Mouse (Mus musculus): ENCODE data around the gene Wnk2. TPM values are rescaled to one million over a fixed set of nuclear protein-coding genes. Genes with fewer than 3 reads are reported as not detected.
A peak's percentile ranks its signal among the peaks of the same experiment; 100 is the strongest.

Gene Wnk2
- polyA plus RNA-seq, 1 experiment from 2014 or later, result 27.8 TPM

GRCm38 (mm10) chr13:49188219-49188965, 40.6 kb upstream of the Wnk2 start:
- no peaks in the 10 kb centered on the region for H3K27me3 ChIP-seq (replicated peaks)
- H3K4me1 ChIP-seq, result peaks cover 29% of the 10 kb centered on the region
- peak overlapping the region; percentile 57 for H3K9ac ChIP-seq
- H3K9me3 ChIP-seq, result no peaks in the 10 kb centered on the region
- H3K4me2 ChIP-seq, result peak overlapping the region; percentile 98
- H3K4me3 ChIP-seq, result peak overlapping the region; percentile 76
- ATAC-seq (replicated peaks), result peak; percentile 39; the same call in 1 of the 2 replicates
- H3K36me3 ChIP-seq (replicated peaks), result no peaks in the 10 kb centered on the region
- 27% methylated on average over 15 of the region's 15 CpGs for WGBS
- no peak overlapping the region for H3K27ac ChIP-seq

- Histone ChIP-seq H3K9ac (peak within 1 kb of the TSS; percentile 57), H3K27ac (peak within 1 kb of the TSS; percentile 13; the same call in 1 of the 2 replicates), H3K36me3 (replicated peaks) (no peaks in the 10 kb centered on the region), H3K4me2 (peak within 1 kb of the TSS; percentile 98), H3K4me3 (peak within 1 kb of the TSS; percentile 76), H3K27me3 (replicated peaks) (no peaks in the 10 kb centered on the region), H3K4me1 (peaks cover 29% of the 10 kb centered on the region), H3K9me3 (no peaks in the 10 kb centered on the region)
- 1% methylated on average over 72 of the region's 87 CpGs for WGBS
- ATAC-seq (replicated peaks), result peak; percentile 91
These were observed 39.7 kb upstream of the Wnk2 start, which contains the start of gene Ninj1 for GRCm38 (mm10) chr13:49187288-49188218. Gene Ninj1, plus strand, starts transcription at chr13:49187485.

- Histone ChIP-seq H3K27ac (0 out of 2 replicates have a peak overlapping the region, but pooled peaks have one; percentile 13), H3K4me2 (peak overlapping the region; percentile 98), H3K27me3 (replicated peaks) (no peaks in the 10 kb centered on the region), H3K4me3 (peak overlapping the region; percentile 76), H3K4me1 (peaks cover 28% of the 10 kb centered on the region), H3K9ac (peak overlapping the region; percentile 57; the same call in 1 of the 2 replicates), H3K9me3 (no peaks in the 10 kb centered on the region), H3K36me3 (replicated peaks) (no peaks in the 10 kb centered on the region)
- WGBS, result 15% methylated on average over 11 of the region's 11 CpGs
- peak; percentile 15; the same call in 1 of the 2 replicates for ATAC-seq (replicated peaks)
These were observed 39.0 kb upstream of the Wnk2 start for GRCm38 (mm10) chr13:49186798-49187287.

- Histone ChIP-seq H3K9me3 (no peaks in the 10 kb centered on the region), H3K27ac (no peak overlapping the region), H3K4me1 (peaks cover 22% of the 10 kb centered on the region), H3K4me3 (no peak overlapping the region), H3K27me3 (replicated peaks) (no peaks in the 10 kb centered on the region), H3K9ac (no peak overlapping the region), H3K4me2 (no peak overlapping the region), H3K36me3 (replicated peaks) (no peaks in the 10 kb centered on the region)
- ATAC-seq (replicated peaks), result no peak
- 65% methylated on average over 5 of the region's 5 CpGs for WGBS
These were observed 35.8 kb upstream of the Wnk2 start for GRCm38 (mm10) chr13:49183646-49184045.

- Histone ChIP-seq H3K4me3 (no peak overlapping the region), H3K9ac (no peak overlapping the region), H3K4me2 (no peak overlapping the region), H3K27me3 (replicated peaks) (no peaks in the 10 kb centered on the region), H3K27ac (no peak overlapping the region), H3K9me3 (no peaks in the 10 kb centered on the region), H3K4me1 (peaks cover 19% of the 10 kb centered on the region), H3K36me3 (replicated peaks) (no peaks in the 10 kb centered on the region)
- WGBS, result 32% methylated on average over 5 of the region's 5 CpGs
- ATAC-seq (replicated peaks), result no peak
These were observed 35.3 kb upstream of the Wnk2 start for GRCm38 (mm10) chr13:49183161-49183560.

GRCm38 (mm10) chr13:49181411-49181984, 33.7 kb upstream of the Wnk2 start:
- H3K27ac ChIP-seq, result no peak overlapping the region
- H3K9me3 ChIP-seq, result no peaks in the 10 kb centered on the region
- peaks cover 5% of the 10 kb centered on the region for H3K4me1 ChIP-seq
- no peak overlapping the region for H3K4me3 ChIP-seq
- 84% methylated on average over 3 of the region's 3 CpGs for WGBS
- no peak overlapping the region for H3K9ac ChIP-seq
- no peak overlapping the region for H3K4me2 ChIP-seq
- no peak for ATAC-seq (replicated peaks)
- no peaks in the 10 kb centered on the region for H3K27me3 ChIP-seq (replicated peaks)
- no peaks in the 10 kb centered on the region for H3K36me3 ChIP-seq (replicated peaks)

- Histone ChIP-seq H3K27ac (no peak overlapping the region), H3K4me3 (no peak overlapping the region), H3K4me1 (peaks cover 5% of the 10 kb centered on the region), H3K9me3 (no peaks in the 10 kb centered on the region), H3K9ac (no peak overlapping the region), H3K36me3 (replicated peaks) (no peaks in the 10 kb centered on the region), H3K4me2 (no peak overlapping the region), H3K27me3 (replicated peaks) (no peaks in the 10 kb centered on the region)
- WGBS, result 56% methylated on average over 1 of the region's 1 CpGs
- no peak for ATAC-seq (replicated peaks)
These were observed 32.9 kb upstream of the Wnk2 start for GRCm38 (mm10) chr13:49180691-49181090.

- H3K4me2 ChIP-seq, result no peak overlapping the region
- no peaks in the 10 kb centered on the region for H3K36me3 ChIP-seq (replicated peaks)
- no peaks in the 10 kb centered on the region for H3K27me3 ChIP-seq (replicated peaks)
- H3K9me3 ChIP-seq, result no peaks in the 10 kb centered on the region
- H3K4me1 ChIP-seq, result peaks cover 5% of the 10 kb centered on the region
- no peak for ATAC-seq (replicated peaks)
- no peak overlapping the region for H3K27ac ChIP-seq
- no peak overlapping the region for H3K4me3 ChIP-seq
- H3K9ac ChIP-seq, result no peak overlapping the region
- WGBS, result 90% methylated on average over 5 of the region's 5 CpGs
These were observed 32.5 kb upstream of the Wnk2 start for GRCm38 (mm10) chr13:49180274-49180673.

- Histone ChIP-seq H3K4me2 (no peak overlapping the region), H3K9ac (no peak overlapping the region), H3K36me3 (replicated peaks) (no peaks in the 10 kb centered on the region), H3K9me3 (no peaks in the 10 kb centered on the region), H3K27ac (no peak overlapping the region), H3K4me1 (peaks cover 5% of the 10 kb centered on the region), H3K4me3 (no peak overlapping the region), H3K27me3 (replicated peaks) (no peaks in the 10 kb centered on the region)
- 61% methylated on average over 19 of the region's 19 CpGs for WGBS
- peak; percentile 86 for ATAC-seq (replicated peaks)
These were observed 31.2 kb upstream of the Wnk2 start for GRCm38 (mm10) chr13:49178839-49179585.

- H3K4me2 ChIP-seq, result no peak overlapping the region
- no peaks in the 10 kb centered on the region for H3K27me3 ChIP-seq (replicated peaks)
- H3K27ac ChIP-seq, result no peak overlapping the region
- H3K9ac ChIP-seq, result no peak overlapping the region
- H3K36me3 ChIP-seq (replicated peaks), result no peaks in the 10 kb centered on the region
- no peaks in the 10 kb centered on the region for H3K9me3 ChIP-seq
- no peak overlapping the region for H3K4me3 ChIP-seq
- WGBS, result 84% methylated on average over 10 of the region's 10 CpGs
- no peak for ATAC-seq (replicated peaks)
- peaks cover 5% of the 10 kb centered on the region for H3K4me1 ChIP-seq
These were observed 27.7 kb upstream of the Wnk2 start for GRCm38 (mm10) chr13:49175509-49175908.

GRCm38 (mm10) chr13:49172971-49173596, 25.3 kb upstream of the Wnk2 start:
- Histone ChIP-seq H3K9me3 (no peaks in the 10 kb centered on the region), H3K4me1 (no peaks in the 10 kb centered on the region), H3K4me2 (no peak overlapping the region), H3K36me3 (replicated peaks) (no peaks in the 10 kb centered on the region), H3K27me3 (replicated peaks) (no peaks in the 10 kb centered on the region), H3K9ac (no peak overlapping the region), H3K27ac (no peak overlapping the region), H3K4me3 (no peak overlapping the region)
- 6% methylated on average over 12 of the region's 12 CpGs for WGBS
- peak; percentile 71 for ATAC-seq (replicated peaks)
